Mouse (Mus musculus) stomach, embryonic 16.5 days (tissue): Measurements from ENCODE around the gene Cdk11b. TPM values are rescaled to one million over a fixed set of nuclear protein-coding genes. Genes with fewer than 3 reads are reported as not detected.

Experiments used
- ATAC-seq: fragments of 200-750 bp; cut with Nextera tagmentation; 2 replicates; pipeline ENCODE4 v1.8.0; 2017; ENCODE audit warnings: moderate number of reproducible peaks, moderate TSS enrichment; ENCODE audit not compliant: insufficient read depth, low FRiP score
- H3K27ac ChIP-seq: fragments of 300-500 bp; sonication (generic); 2 replicates; pipeline ENCODE4 v1.5.1; 2014; ENCODE audit warnings: low read length
- H3K27me3 ChIP-seq: fragments of 300-500 bp; sonication (generic); 2 replicates; pipeline ENCODE4 v1.6.1; 2014; ENCODE audit warnings: low read length, control low read depth, mixed read lengths; ENCODE audit not compliant: control insufficient read depth, insufficient read depth
- H3K36me3 ChIP-seq: fragments of 300-500 bp; sonication (generic); 2 replicates; pipeline ENCODE4 v1.6.1; 2014; ENCODE audit warnings: low read length; ENCODE audit not compliant: control insufficient read depth, insufficient read depth
- H3K4me1 ChIP-seq: fragments of 300-500 bp; sonication (generic); 2 replicates; pipeline ENCODE4 v1.6.1; 2014; ENCODE audit warnings: low read length, control low read depth, mixed read lengths; ENCODE audit not compliant: control insufficient read depth, insufficient read depth
- H3K4me2 ChIP-seq: fragments of 300-500 bp; sonication (generic); 2 replicates; pipeline ENCODE4 v1.6.1; 2014; ENCODE audit warnings: low read depth, low read length, mixed read lengths
- H3K4me3 ChIP-seq: fragments of 300-500 bp; sonication (generic); replicated peaks from 2 replicates; pipeline ENCODE4 v1.5.1; 2014; ENCODE audit warnings: mild to moderate bottlenecking, low read length
- H3K9ac ChIP-seq: fragments of 300-500 bp; sonication (generic); 2 replicates; pipeline ENCODE4 v1.6.1; 2014; ENCODE audit warnings: low read length
- H3K9me3 ChIP-seq: fragments of 300-500 bp; sonication (generic); replicated peaks from 2 replicates; pipeline ENCODE4 v1.6.1; 2016; ENCODE audit warnings: low read length, control low read depth; ENCODE audit not compliant: control insufficient read depth
- WGBS: fragments of 180-500 bp; shearing (Covaris S2); extraction: QIAGEN DNeasy Blood & Tissue Kit; methylation state at CpG from one replicate; pipeline ENCODE4 v1.1.7; 2014; 5-methylcytosine and 5-hydroxymethylcytosine counted together
- polyA plus RNA-seq: library from polyadenylated mRNA; unstranded; fragments of >200 nt; fragmentation: Nextera tagmentation; extraction: Ambion mirVana; gene quantifications from 2 replicates; pipeline ENCODE4 v1.2.1, GENCODE M21; 2015

Cdk11b gene
- polyA plus RNA-seq, 1 experiment from 2014 or later = 55.7 TPM

DNA sequence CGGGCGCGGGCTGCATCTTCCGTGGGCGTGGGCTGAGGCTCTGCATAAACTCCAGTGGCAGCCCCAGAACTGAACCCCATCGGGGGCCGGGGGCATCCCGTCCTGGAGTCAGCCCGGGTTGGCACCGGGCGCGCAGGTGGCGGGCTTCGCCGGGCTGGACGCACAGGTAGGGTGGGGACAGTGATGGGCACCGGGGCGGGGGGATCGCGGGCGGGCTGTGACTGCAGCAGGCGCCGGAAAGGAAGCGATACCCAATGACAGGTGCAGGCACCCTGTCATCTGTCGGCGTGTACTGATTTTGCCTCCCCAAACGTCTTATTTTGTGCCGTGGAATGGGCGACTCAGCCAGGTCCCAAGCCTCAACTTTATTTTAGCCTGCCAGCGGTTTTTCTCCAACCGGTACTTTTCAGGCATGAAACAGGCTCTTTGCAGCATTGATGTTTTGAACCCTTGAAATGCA lies 22.6 kb upstream of the Cdk11b start:
- 1% methylated on average over 31 of the region's 31 CpGs for WGBS
- H3K4me2 ChIP-seq = peak overlapping the region; percentile 87
- H3K9me3 ChIP-seq = no peaks in the 10 kb centered on the region
- H3K27ac ChIP-seq = peak overlapping the region; percentile 99
- no peaks in the 10 kb centered on the region for H3K36me3 ChIP-seq
- H3K4me3 ChIP-seq = peak overlapping the region; percentile 99
- H3K27me3 ChIP-seq = no peaks in the 10 kb centered on the region
- ATAC-seq = no peak; the same call in 1 of the 2 replicates
- H3K4me1 ChIP-seq = peaks cover 6% of the 10 kb centered on the region
- H3K9ac ChIP-seq = peak overlapping the region; percentile 96

DNA sequence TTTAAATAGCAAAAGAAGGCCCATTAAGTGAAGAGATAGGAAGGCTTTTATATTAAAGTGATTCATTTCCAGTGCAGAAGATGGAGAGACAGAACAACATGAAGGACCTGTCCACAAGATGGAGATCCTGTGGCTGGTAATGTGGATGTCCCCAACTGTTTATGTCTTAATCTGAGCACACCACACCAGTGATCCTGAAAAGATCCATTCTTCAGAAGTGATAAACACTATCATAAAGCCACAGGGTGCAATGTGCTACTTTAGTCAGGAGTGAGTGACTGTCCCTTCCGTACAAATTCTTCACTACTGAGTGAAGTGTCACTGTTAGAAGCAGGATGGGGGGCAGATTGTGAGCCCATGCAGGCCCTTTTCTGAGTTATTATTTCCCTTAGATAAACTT lies 21.9 kb upstream of the Cdk11b start:
- Histone ChIP-seq H3K9ac (peak overlapping the region; percentile 96; the same call in 1 of the 2 replicates), H3K4me1 (peaks cover 6% of the 10 kb centered on the region), H3K27me3 (no peaks in the 10 kb centered on the region), H3K27ac (no peak overlapping the region), H3K4me3 (peak overlapping the region; percentile 99; the same call in 1 of the 2 replicates), H3K4me2 (peak overlapping the region; percentile 87), H3K9me3 (no peaks in the 10 kb centered on the region), H3K36me3 (no peaks in the 10 kb centered on the region)
- no peak for ATAC-seq
- WGBS = 92% methylated on average over 1 of the region's 1 CpGs

DNA sequence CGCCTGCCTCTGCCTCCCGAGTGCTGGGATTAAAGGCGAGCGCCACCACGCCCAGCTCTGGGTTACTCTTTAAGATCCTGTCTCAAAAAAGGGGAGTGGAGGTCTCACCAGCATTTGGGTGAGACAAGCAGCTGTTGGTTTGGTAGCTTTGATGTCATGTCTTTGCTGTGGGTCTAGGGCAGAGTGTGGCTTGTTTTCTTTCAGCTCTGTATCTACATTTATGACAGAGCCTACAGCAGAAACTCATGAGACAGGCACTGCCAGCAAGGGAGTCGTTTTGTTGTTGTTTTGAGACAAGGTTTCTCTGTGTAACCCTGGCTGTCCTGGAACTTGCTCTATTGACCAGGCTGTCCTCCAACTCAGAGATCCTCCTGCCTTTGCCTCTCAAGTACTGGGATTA lies 20.9 kb upstream of the Cdk11b start:
- Histone ChIP-seq H3K27ac (no peak overlapping the region), H3K9ac (no peak overlapping the region), H3K4me3 (no peak overlapping the region), H3K4me1 (peaks cover 6% of the 10 kb centered on the region), H3K36me3 (no peaks in the 10 kb centered on the region), H3K27me3 (no peaks in the 10 kb centered on the region), H3K4me2 (no peak overlapping the region), H3K9me3 (no peaks in the 10 kb centered on the region)
- 94% methylated on average over 6 of the region's 6 CpGs for WGBS
- ATAC-seq = no peak

DNA sequence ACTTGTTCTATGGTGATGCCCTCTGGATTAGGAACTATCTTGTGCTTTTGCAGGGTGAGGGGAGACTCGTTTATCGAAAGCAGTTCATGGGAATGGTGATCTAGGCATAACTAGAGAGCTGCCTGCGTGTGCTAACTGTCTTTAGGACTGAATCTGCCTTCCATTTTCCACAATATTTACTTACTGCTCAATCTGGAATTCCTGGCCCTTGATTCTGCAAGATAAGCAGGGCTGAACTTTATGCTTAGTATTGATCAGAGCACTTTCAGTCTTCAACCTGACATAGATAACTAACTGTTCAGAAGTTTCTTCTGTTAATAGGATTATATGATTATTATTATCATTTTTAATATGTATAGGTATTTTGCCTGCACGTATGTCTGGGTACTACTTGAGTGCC lies 19.5 kb upstream of the Cdk11b start:
- Histone ChIP-seq H3K4me3 (no peak overlapping the region), H3K36me3 (peaks cover 2% of the 10 kb centered on the region; the same call in 1 of the 2 replicates), H3K4me1 (peaks cover 6% of the 10 kb centered on the region), H3K9me3 (no peaks in the 10 kb centered on the region), H3K4me2 (no peak overlapping the region), H3K27me3 (no peaks in the 10 kb centered on the region), H3K27ac (no peak overlapping the region), H3K9ac (no peak overlapping the region)
- 74% methylated on average over 4 of the region's 4 CpGs for WGBS
- no peak for ATAC-seq

DNA sequence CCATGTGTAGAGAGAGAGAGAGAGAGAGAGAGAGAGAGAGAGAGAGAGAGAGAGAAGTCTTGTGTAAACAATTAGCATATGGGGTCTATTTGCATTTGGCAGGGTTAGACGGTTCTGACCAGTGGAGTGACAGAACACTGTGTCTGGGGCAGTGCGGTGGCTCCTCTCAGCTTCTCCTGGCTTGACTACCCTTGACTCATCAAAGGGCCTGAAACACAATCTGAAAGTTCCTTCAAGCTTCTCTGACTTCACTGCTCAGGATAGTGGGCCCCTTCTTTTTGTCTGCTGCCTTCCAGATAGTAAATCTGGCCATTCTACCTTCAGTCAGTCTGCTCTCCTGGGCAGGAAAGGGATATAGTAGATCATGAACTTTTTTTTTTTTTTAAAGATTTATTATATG lies 17.8 kb upstream of the Cdk11b start:
- Histone ChIP-seq H3K9me3 (no peaks in the 10 kb centered on the region), H3K4me1 (peaks cover 6% of the 10 kb centered on the region), H3K36me3 (peaks cover 5% of the 10 kb centered on the region; the same call in 1 of the 2 replicates), H3K9ac (no peak overlapping the region), H3K27ac (no peak overlapping the region), H3K4me2 (no peak overlapping the region), H3K27me3 (no peaks in the 10 kb centered on the region), H3K4me3 (no peak overlapping the region)
- no peak for ATAC-seq
- WGBS = 61% methylated on average over 2 of the region's 2 CpGs

DNA sequence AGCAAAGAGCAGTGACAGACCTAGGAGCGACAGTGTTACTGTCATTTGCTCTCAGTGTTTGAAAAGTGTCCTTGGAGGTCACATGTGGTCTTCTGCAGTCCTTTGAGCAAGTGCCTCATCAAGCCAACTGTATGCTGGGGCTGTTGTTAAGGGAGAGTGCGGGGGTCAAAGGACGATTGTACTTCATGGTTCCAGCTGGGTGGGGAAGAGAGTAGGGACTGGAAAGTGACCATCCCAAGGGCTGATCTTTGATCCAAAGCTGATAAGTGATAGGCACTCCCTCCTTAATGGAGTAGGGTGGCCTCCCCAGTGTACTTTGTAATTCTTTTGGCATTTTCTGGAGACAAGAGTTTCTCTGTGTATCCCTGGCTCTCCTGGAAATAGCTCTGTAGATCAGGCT lies 12.8 kb upstream of the Cdk11b start:
- H3K4me1 ChIP-seq = no peaks in the 10 kb centered on the region
- H3K4me3 ChIP-seq = no peak overlapping the region
- H3K4me2 ChIP-seq = no peak overlapping the region
- no peaks in the 10 kb centered on the region for H3K9me3 ChIP-seq
- H3K9ac ChIP-seq = no peak overlapping the region
- no peak for ATAC-seq
- no peaks in the 10 kb centered on the region for H3K27me3 ChIP-seq
- WGBS = 91% methylated on average over 3 of the region's 3 CpGs
- peaks cover 13% of the 10 kb centered on the region; the same call in 1 of the 2 replicates for H3K36me3 ChIP-seq
- H3K27ac ChIP-seq = no peak overlapping the region

- H3K4me3 ChIP-seq = no peak overlapping the region
- H3K27me3 ChIP-seq = no peaks in the 10 kb centered on the region
- no peak overlapping the region for H3K4me2 ChIP-seq
- 97% methylated on average over 3 of the region's 3 CpGs for WGBS
- H3K9me3 ChIP-seq = no peaks in the 10 kb centered on the region
- ATAC-seq = no peak
- no peaks in the 10 kb centered on the region for H3K4me1 ChIP-seq
- peaks cover 18% of the 10 kb centered on the region for H3K36me3 ChIP-seq
- H3K9ac ChIP-seq = no peak overlapping the region
- no peak overlapping the region for H3K27ac ChIP-seq
Measured at GRCm38 (mm10) chr4:155613264-155613663, 11.4 kb upstream of the Cdk11b start.

DNA sequence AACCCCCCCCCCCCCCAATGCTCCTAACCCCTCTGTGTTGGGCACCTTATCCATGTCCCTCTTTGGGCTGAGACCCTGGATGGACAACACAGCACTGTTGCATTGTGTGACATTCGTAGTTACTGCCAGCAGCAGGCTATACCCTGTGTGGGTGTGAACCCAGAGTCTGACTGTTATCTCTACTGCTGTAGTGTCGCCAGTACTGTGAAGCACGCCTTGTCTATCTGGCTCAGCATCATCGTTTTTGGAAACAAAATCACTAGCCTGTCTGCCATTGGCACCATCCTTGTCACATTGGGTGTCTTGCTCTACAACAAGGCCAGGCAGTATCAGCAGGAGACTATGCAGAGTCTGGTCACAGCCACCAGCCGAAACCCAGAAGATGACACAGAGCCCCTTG lies 6.3 kb upstream of the Cdk11b start:
- Histone ChIP-seq H3K4me1 (no peaks in the 10 kb centered on the region), H3K27ac (no peak overlapping the region), H3K36me3 (peaks cover 10% of the 10 kb centered on the region), H3K4me2 (no peak overlapping the region), H3K9ac (no peak overlapping the region), H3K9me3 (no peaks in the 10 kb centered on the region), H3K4me3 (no peak overlapping the region), H3K27me3 (no peaks in the 10 kb centered on the region)
- ATAC-seq = no peak
- WGBS = 85% methylated on average over 5 of the region's 5 CpGs

DNA sequence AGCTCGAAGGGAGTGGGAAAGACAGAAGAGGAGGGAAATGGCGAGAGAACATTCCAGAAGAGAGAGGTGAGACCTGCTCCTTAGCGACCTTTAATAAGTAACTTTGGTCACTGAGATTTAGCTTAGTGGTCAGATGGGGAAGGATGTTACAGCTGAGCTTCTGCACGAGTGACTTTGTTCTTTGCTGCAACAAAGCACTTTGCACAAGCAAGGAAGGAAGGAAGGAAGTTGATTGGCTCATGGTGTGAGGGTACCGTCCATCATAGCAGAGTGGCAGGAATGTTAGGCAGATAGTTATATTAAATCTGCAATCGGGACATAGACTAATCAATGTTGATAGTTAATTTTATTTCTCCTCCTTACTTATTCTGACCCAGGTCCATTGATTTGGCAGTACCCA lies 5.6 kb downstream of the Cdk11b start:
- no peaks in the 10 kb centered on the region for H3K27me3 ChIP-seq
- no peaks in the 10 kb centered on the region for H3K9me3 ChIP-seq
- peaks cover 23% of the 10 kb centered on the region for H3K36me3 ChIP-seq
- no peak for ATAC-seq
- no peak overlapping the region for H3K27ac ChIP-seq
- no peak overlapping the region for H3K9ac ChIP-seq
- H3K4me1 ChIP-seq = 0 out of 2 replicates have a peak, but pooled peaks cover 2% of the 10 kb centered on the region
- H3K4me3 ChIP-seq = no peak overlapping the region
- 84% methylated on average over 6 of the region's 6 CpGs for WGBS
- no peak overlapping the region for H3K4me2 ChIP-seq
